Mouse (Mus musculus) bone marrow, adult 2 months (tissue): Measurements from ENCODE around the gene Slc45a2. TPM values are rescaled to one million over a fixed set of nuclear protein-coding genes. Genes with fewer than 3 reads are reported as not detected.

ENCODE experiments used
- H3K27ac ChIP-seq: fragments of 200-500 bp; 2 replicates; pipeline ENCODE4 v1.5.1; 2012; ENCODE audit warnings: low read depth, mild to moderate bottlenecking, control low read depth, inconsistent platforms, low read length; ENCODE audit not compliant: control insufficient read depth, poor library complexity, insufficient read depth
- H3K4me1 ChIP-seq: fragments of 200-500 bp; 2 replicates; pipeline ENCODE4 v1.6.1; 2011; ENCODE audit warnings: low read length; ENCODE audit not compliant: control insufficient read depth, insufficient read depth
- H3K4me3 ChIP-seq: fragments of 200-500 bp; replicated peaks from 2 replicates; pipeline ENCODE3; 2011; ENCODE audit warnings: mild to moderate bottlenecking, low read depth, low read length, control low read depth; ENCODE audit not compliant: control insufficient read depth
- CTCF ChIP-seq: fragments of 200-500 bp; IDR thresholded peaks from 2 replicates; pipeline ENCODE4 v1.5.1; 2011; ENCODE audit warnings: low read length, control low read depth; ENCODE audit not compliant: control insufficient read depth, insufficient read depth
- POLR2A ChIP-seq: fragments of 200-500 bp; IDR thresholded peaks from 2 replicates; pipeline ENCODE4 v1.6.1; 2011; ENCODE audit warnings: low read depth, mild to moderate bottlenecking, control low read depth, low read length, borderline replicate concordance; ENCODE audit not compliant: control insufficient read depth
- WGBS: fragments of 180-500 bp; shearing (Covaris S2); methylation state at CpG from one replicate; pipeline ENCODE4 v1.1.7; 2018; 5-methylcytosine and 5-hydroxymethylcytosine counted together
- polyA plus RNA-seq: library from polyadenylated mRNA; stranded (reverse); fragments of >200 nt; gene quantifications from 2 replicates; pipeline ENCODE4 v1.2.4, GENCODE M21; 2011; ENCODE audit warnings: low replicate concordance; ENCODE audit not compliant: missing spikeins, insufficient read depth, insufficient read length

The Slc45a2 gene
- polyA plus RNA-seq, 1 experiment: not detected

- Histone ChIP-seq H3K4me3 (no peak overlapping the region), H3K27ac (no peak overlapping the region), H3K4me1 (no peaks in the 10 kb centered on the region)
- 30% methylated on average over 9 of the region's 9 CpGs for WGBS
- TF ChIP-seq CTCF (no peak), POLR2A (no peak)
Observed at GRCm38 (mm10) chr15:11065528-11066171, 65.1 kb downstream of the Slc45a2 start.

- WGBS: 67% methylated on average over 5 of the region's 5 CpGs
- Histone ChIP-seq H3K27ac (no peak overlapping the region), H3K4me1 (no peaks in the 10 kb centered on the region), H3K4me3 (no peak overlapping the region)
- TF ChIP-seq CTCF: no peak
- TF ChIP-seq POLR2A: no peak
Observed at GRCm38 (mm10) chr15:11066299-11066698, 65.8 kb downstream of the Slc45a2 start.

DNA sequence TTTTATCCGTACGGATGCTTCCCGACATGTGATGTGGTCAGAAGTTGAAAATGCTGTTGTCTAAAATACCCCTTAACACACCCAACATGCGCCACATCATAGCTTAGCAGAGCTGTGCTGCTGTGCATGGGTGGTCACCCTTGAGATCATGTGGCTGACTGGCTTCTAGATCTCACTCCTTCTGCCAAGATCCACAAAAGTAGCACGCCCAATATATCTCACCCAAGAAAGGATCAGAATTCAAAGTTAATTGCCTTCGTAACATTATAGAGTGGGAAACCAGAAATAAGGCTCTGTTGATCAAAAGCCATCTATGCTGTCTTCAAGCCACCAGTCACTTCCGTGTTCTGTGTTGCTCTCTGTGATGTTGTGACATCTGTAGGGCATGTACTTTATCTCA lies 67.4 kb downstream of the Slc45a2 start:
- WGBS: 72% methylated on average over 7 of the region's 7 CpGs
- Histone ChIP-seq H3K4me1 (no peaks in the 10 kb centered on the region), H3K27ac (no peak overlapping the region), H3K4me3 (no peak overlapping the region)
- TF ChIP-seq CTCF (no peak), POLR2A (no peak)

DNA sequence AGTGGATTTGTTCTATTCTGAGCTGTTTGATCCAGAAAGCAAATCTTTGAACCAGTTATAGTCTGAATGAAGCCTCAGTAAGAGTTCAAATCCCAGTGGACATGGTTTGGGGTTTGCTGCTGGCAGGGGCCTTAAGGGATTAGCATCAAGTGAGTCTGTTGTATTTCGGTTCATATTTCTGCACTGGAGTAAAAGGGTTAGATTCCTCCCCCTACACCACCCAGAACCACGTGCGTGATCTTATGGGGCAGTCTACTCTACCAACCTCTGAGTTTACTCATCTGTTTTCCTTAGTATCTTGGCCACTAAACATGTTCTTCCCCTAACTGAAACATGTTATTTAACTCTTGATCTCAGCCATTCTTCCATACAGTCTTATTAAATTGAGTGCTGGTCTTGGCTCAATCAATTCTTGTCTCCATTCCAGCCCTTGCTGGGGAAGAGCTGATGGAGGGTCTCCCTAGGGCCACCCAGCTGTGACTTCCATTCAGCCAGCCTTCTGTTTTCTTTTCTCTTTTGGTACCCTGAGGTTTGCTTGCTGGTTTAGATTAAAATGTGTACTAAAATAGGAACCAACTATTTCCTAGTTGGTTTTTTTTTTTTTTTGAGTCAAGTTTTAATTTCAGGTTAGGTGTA lies 75.3 kb downstream of the Slc45a2 start:
- no peak overlapping the region for H3K4me3 ChIP-seq
- H3K27ac ChIP-seq: no peak overlapping the region
- H3K4me1 ChIP-seq: no peaks in the 10 kb centered on the region
- no peak for TF ChIP-seq CTCF
- no peak for TF ChIP-seq POLR2A
- whole genome bisulfite sequencing: 80% methylated on average over 3 of the region's 3 CpGs

Other genes with a start within 250 kb of the Slc45a2 start
- 0.65 TPM in 1 of 2 replicates, not detected in the other for gene C1qtnf3, start 48.4 kb upstream of the Slc45a2 start, polyA plus RNA-seq
- gene Amacr, start 19.0 kb upstream of the Slc45a2 start, polyA plus RNA-seq: 0.88 and 2.1 TPM in 2 replicates
- not detected in 2 replicates for gene Rxfp3, start 37.3 kb downstream of the Slc45a2 start, polyA plus RNA-seq
- gene Adamts12, start 64.1 kb downstream of the Slc45a2 start, polyA plus RNA-seq: 0.36 TPM in 1 of 2 replicates, not detected in the other